Mouse (Mus musculus) embryonic facial prominence, embryonic 15.5 days (tissue): ENCODE measurements around the gene Iqgap2. TPM values are rescaled to one million over a fixed set of nuclear protein-coding genes. Genes with fewer than 3 reads are reported as not detected.
A peak's percentile ranks its signal among the peaks of the same experiment; 100 is the strongest.

ENCODE experiments used
- ATAC-seq: fragments of 200-750 bp; cut with Nextera tagmentation; 2 replicates; pipeline ENCODE4 v1.8.0; 2017; ENCODE audit warnings: low read depth, moderate TSS enrichment; ENCODE audit not compliant: insufficient number of reproducible peaks, low FRiP score, low TSS enrichment
- H3K27ac ChIP-seq: fragments of 300-500 bp; sonication (generic); replicated peaks from 2 replicates; pipeline ENCODE4 v1.5.1; 2015; ENCODE audit warnings: mild to moderate bottlenecking, inconsistent platforms
- H3K27me3 ChIP-seq: fragments of 300-500 bp; sonication (generic); 2 replicates; pipeline ENCODE4 v1.6.1; 2015; ENCODE audit warnings: inconsistent platforms
- H3K36me3 ChIP-seq: fragments of 300-500 bp; sonication (generic); 2 replicates; pipeline ENCODE4 v1.6.1; 2015; ENCODE audit warnings: mild to moderate bottlenecking, inconsistent platforms
- H3K4me1 ChIP-seq: fragments of 300-500 bp; sonication (generic); 2 replicates; pipeline ENCODE4 v1.6.1; 2015; ENCODE audit warnings: inconsistent platforms
- H3K4me2 ChIP-seq: fragments of 300-500 bp; sonication (generic); replicated peaks from 2 replicates; pipeline ENCODE4 v1.6.1; 2015; ENCODE audit warnings: mild to moderate bottlenecking, inconsistent platforms
- H3K4me3 ChIP-seq: fragments of 300-500 bp; sonication (generic); replicated peaks from 2 replicates; pipeline ENCODE4 v1.5.1; 2015; ENCODE audit warnings: mild to moderate bottlenecking, inconsistent platforms
- H3K9ac ChIP-seq: fragments of 300-500 bp; sonication (generic); 2 replicates; pipeline ENCODE4 v1.6.1; 2015; ENCODE audit warnings: inconsistent platforms
- H3K9me3 ChIP-seq: fragments of 300-500 bp; sonication (generic); replicated peaks from 2 replicates; pipeline ENCODE4 v1.6.1; 2016; ENCODE audit warnings: inconsistent platforms
- WGBS: fragments of 180-500 bp; shearing (Covaris S2); methylation state at CpG from one replicate; pipeline ENCODE4 v1.1.7; 2015; 5-methylcytosine and 5-hydroxymethylcytosine counted together
- polyA plus RNA-seq: library from polyadenylated mRNA; unstranded; fragments of >200 nt; fragmentation: Nextera tagmentation; extraction: Ambion mirVana; gene quantifications from 2 replicates; pipeline ENCODE4 v1.2.1, GENCODE M21; 2015

Iqgap2 gene
- polyA plus RNA-seq, 1 experiment from 2014 or later, result 20.4 TPM

- Histone ChIP-seq H3K9ac (no peak overlapping the region), H3K36me3 (peaks cover 3% of the 10 kb centered on the region; the same call in 1 of the 2 replicates), H3K27me3 (no peaks in the 10 kb centered on the region), H3K4me1 (0 out of 2 replicates have a peak, but pooled peaks cover 5% of the 10 kb centered on the region), H3K4me3 (no peak overlapping the region), H3K9me3 (no peaks in the 10 kb centered on the region), H3K27ac (no peak overlapping the region), H3K4me2 (no peak overlapping the region)
- 83% methylated on average over 6 of the region's 6 CpGs for WGBS
- ATAC-seq, result no peak
Measured at GRCm38 (mm10) chr13:95632144-95632543, 259.6 kb downstream of the Iqgap2 start.

- ATAC-seq, result no peak
- 70% methylated on average over 2 of the region's 2 CpGs for WGBS
- no peaks in the 10 kb centered on the region for H3K9me3 ChIP-seq
- H3K4me3 ChIP-seq, result no peak overlapping the region
- H3K9ac ChIP-seq, result no peak overlapping the region
- H3K27me3 ChIP-seq, result no peaks in the 10 kb centered on the region
- H3K4me1 ChIP-seq, result 0 out of 2 replicates have a peak, but pooled peaks cover 5% of the 10 kb centered on the region
- no peak overlapping the region for H3K4me2 ChIP-seq
- H3K27ac ChIP-seq, result no peak overlapping the region
- H3K36me3 ChIP-seq, result peaks cover 3% of the 10 kb centered on the region; the same call in 1 of the 2 replicates
Measured at GRCm38 (mm10) chr13:95630747-95631146, 261.0 kb downstream of the Iqgap2 start.

- Histone ChIP-seq H3K9ac (no peak overlapping the region), H3K4me2 (no peak overlapping the region), H3K4me1 (0 out of 2 replicates have a peak, but pooled peaks cover 2% of the 10 kb centered on the region), H3K27ac (no peak overlapping the region), H3K36me3 (peaks cover 3% of the 10 kb centered on the region; the same call in 1 of the 2 replicates), H3K4me3 (no peak overlapping the region), H3K9me3 (no peaks in the 10 kb centered on the region), H3K27me3 (no peaks in the 10 kb centered on the region)
- ATAC-seq, result no peak
- WGBS, result 76% methylated on average over 10 of the region's 10 CpGs
Measured at GRCm38 (mm10) chr13:95629751-95630150, 262.0 kb downstream of the Iqgap2 start.

- H3K4me3 ChIP-seq, result no peak overlapping the region
- H3K9me3 ChIP-seq, result no peaks in the 10 kb centered on the region
- peaks cover 3% of the 10 kb centered on the region; the same call in 1 of the 2 replicates for H3K36me3 ChIP-seq
- ATAC-seq, result no peak
- H3K4me2 ChIP-seq, result no peak overlapping the region
- no peak overlapping the region for H3K9ac ChIP-seq
- no peaks in the 10 kb centered on the region for H3K27me3 ChIP-seq
- H3K27ac ChIP-seq, result no peak overlapping the region
- no peaks in the 10 kb centered on the region for H3K4me1 ChIP-seq
- 52% methylated on average over 7 of the region's 7 CpGs for WGBS
Measured at GRCm38 (mm10) chr13:95626696-95627095, 265.0 kb downstream of the Iqgap2 start.

- Histone ChIP-seq H3K27ac (no peak overlapping the region), H3K4me1 (peaks cover 4% of the 10 kb centered on the region; the same call in 1 of the 2 replicates), H3K27me3 (no peaks in the 10 kb centered on the region), H3K9ac (no peak overlapping the region), H3K36me3 (no peaks in the 10 kb centered on the region), H3K4me2 (no peak overlapping the region), H3K9me3 (no peaks in the 10 kb centered on the region), H3K4me3 (no peak overlapping the region)
- WGBS, result 79% methylated on average over 3 of the region's 3 CpGs
- no peak for ATAC-seq
Measured at GRCm38 (mm10) chr13:95623042-95623441, 268.7 kb downstream of the Iqgap2 start.

GRCm38 (mm10) chr13:95621563-95621962 is 270.2 kb downstream of the Iqgap2 start:
- H3K9ac ChIP-seq, result no peak overlapping the region
- H3K27ac ChIP-seq, result no peak overlapping the region
- no peak overlapping the region for H3K4me3 ChIP-seq
- no peaks in the 10 kb centered on the region for H3K27me3 ChIP-seq
- 73% methylated on average over 3 of the region's 3 CpGs for WGBS
- H3K4me1 ChIP-seq, result peaks cover 10% of the 10 kb centered on the region
- H3K36me3 ChIP-seq, result no peaks in the 10 kb centered on the region
- no peak for ATAC-seq
- H3K9me3 ChIP-seq, result no peaks in the 10 kb centered on the region
- H3K4me2 ChIP-seq, result no peak overlapping the region

GRCm38 (mm10) chr13:95618859-95619258 is 272.9 kb downstream of the Iqgap2 start:
- ATAC-seq, result no peak
- Histone ChIP-seq H3K27ac (peak overlapping the region; percentile 80), H3K9me3 (no peaks in the 10 kb centered on the region), H3K27me3 (no peaks in the 10 kb centered on the region), H3K9ac (0 out of 2 replicates have a peak overlapping the region, but pooled peaks have one; percentile 89), H3K4me1 (peaks cover 31% of the 10 kb centered on the region), H3K4me3 (peak overlapping the region; percentile 81), H3K4me2 (peak overlapping the region; percentile 66), H3K36me3 (no peaks in the 10 kb centered on the region)
- WGBS, result 5% methylated on average over 13 of the region's 13 CpGs

GRCm38 (mm10) chr13:95618309-95618712 is 273.4 kb downstream of the Iqgap2 start, which contains the start of gene F2r:
Gene F2r, minus strand, starts transcription at chr13:95618487.
- peak within 1 kb of the TSS; percentile 81 for H3K4me3 ChIP-seq
- WGBS, result under 1% methylated on average over 42 of the region's 42 CpGs
- peak within 1 kb of the TSS; percentile 66 for H3K4me2 ChIP-seq

GRCm38 (mm10) chr13:95617671-95618171 is 274.0 kb downstream of the Iqgap2 start:
- Histone ChIP-seq H3K9me3 (no peaks in the 10 kb centered on the region), H3K4me2 (peak overlapping the region; percentile 66), H3K4me1 (peaks cover 31% of the 10 kb centered on the region), H3K27ac (peak overlapping the region; percentile 80), H3K36me3 (no peaks in the 10 kb centered on the region), H3K4me3 (peak overlapping the region; percentile 81), H3K27me3 (no peaks in the 10 kb centered on the region), H3K9ac (peak overlapping the region; percentile 89)
- under 1% methylated on average over 21 of the region's 21 CpGs for WGBS
- ATAC-seq, result peak; percentile 43; the same call in 1 of the 2 replicates

More at GRCm38 (mm10) chr13:95618309-95618712, 273.4 kb downstream of the Iqgap2 start, which contains the start of gene F2r:
- Histone ChIP-seq H3K4me1 (peaks cover 31% of the 10 kb centered on the region), H3K9ac (peak within 1 kb of the TSS; percentile 89), H3K27me3 (no peaks in the 10 kb centered on the region), H3K36me3 (no peaks in the 10 kb centered on the region), H3K27ac (peak within 1 kb of the TSS; percentile 80), H3K9me3 (no peaks in the 10 kb centered on the region)
- ATAC-seq, result peak; percentile 91

GRCm38 (mm10) chr13:95617082-95617670 is 274.5 kb downstream of the Iqgap2 start:
- no peaks in the 10 kb centered on the region for H3K27me3 ChIP-seq
- peak overlapping the region; percentile 89 for H3K9ac ChIP-seq
- 5% methylated on average over 17 of the region's 17 CpGs for WGBS
- H3K4me1 ChIP-seq, result peaks cover 33% of the 10 kb centered on the region
- peak overlapping the region; percentile 66 for H3K4me2 ChIP-seq
- peak overlapping the region; percentile 34; the same call in 1 of the 2 replicates for H3K27ac ChIP-seq
- H3K4me3 ChIP-seq, result peak overlapping the region; percentile 81
- no peaks in the 10 kb centered on the region for H3K9me3 ChIP-seq
- 0 out of 2 replicates have a peak, but pooled peaks cover under 1% of the 10 kb centered on the region for H3K36me3 ChIP-seq
- no peak for ATAC-seq

GRCm38 (mm10) chr13:95616512-95616911 is 275.2 kb downstream of the Iqgap2 start:
- Histone ChIP-seq H3K9me3 (no peaks in the 10 kb centered on the region), H3K36me3 (0 out of 2 replicates have a peak, but pooled peaks cover 4% of the 10 kb centered on the region), H3K4me1 (peaks cover 37% of the 10 kb centered on the region), H3K27me3 (no peaks in the 10 kb centered on the region), H3K4me3 (peak overlapping the region; percentile 81), H3K4me2 (peak overlapping the region; percentile 66), H3K27ac (0 out of 2 replicates have a peak overlapping the region, but pooled peaks have one; percentile 17), H3K9ac (peak overlapping the region; percentile 89; the same call in 1 of the 2 replicates)
- ATAC-seq, result no peak
- WGBS, result 32% methylated on average over 11 of the region's 11 CpGs
